Mouse (Mus musculus): Measurements from ENCODE around the gene A930009A15Rik. TPM values are rescaled to one million over a fixed set of nuclear protein-coding genes. Genes with fewer than 3 reads are reported as not detected.
A peak's percentile ranks its signal among the peaks of the same experiment; 100 is the strongest.

A930009A15Rik gene
- polyA plus RNA-seq, 1 experiment, result not detected

DNA sequence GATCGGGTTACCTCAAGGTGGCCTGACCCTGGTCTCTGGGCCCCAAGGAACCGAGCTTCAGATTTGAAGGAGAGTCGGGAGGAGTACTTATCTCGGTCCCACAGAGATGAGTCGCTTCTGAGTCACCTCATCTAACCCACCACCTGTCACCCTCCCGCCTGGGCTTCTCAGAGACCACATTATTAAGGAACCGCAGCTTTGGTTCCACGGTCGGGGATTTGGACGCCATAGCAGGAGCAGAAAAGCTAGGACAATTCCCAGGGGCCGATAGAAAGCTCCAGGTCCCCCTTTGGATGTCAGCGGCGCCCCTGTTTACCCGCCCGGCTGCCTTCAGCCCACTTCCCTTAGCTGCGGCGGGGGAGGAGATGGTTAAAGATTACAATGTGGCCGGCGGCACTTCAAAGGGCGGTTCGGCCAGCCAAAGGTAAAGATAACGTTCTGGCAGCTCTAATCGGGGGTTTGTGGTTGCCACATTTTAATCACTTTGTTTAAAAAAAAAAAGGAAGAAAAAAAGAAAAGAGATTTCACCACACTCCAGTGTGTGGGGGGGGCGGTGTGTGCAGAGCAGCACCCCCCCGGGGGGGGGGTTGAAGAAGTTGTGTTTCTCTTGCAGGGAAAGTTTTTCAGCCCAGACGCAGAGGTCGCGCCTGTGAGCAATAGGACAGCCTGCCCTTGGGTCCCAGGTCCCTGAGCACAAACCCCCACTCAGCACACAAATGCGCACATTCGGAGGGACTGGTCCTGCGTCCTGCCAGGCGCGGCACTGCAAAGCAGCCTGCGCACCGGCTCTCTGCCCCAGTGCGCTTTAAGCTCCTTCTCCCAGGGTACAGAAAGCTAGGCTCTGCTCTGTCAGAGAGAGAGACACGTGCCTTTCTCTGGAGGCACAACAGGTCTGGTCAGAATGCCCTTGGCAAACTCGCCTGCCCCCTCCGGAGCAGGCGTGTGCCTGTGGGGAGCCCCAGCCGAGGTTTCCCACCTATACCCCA, 16.8 kb downstream of the A930009A15Rik start:
- WGBS, result under 1% methylated on average over 41 of the region's 41 CpGs
- H3K27ac ChIP-seq (ENCODE audit: insufficient read depth, low read depth, low read length), result peak overlapping the region; percentile 78
- no peaks in the 10 kb centered on the region for H3K4me1 ChIP-seq (ENCODE audit: control insufficient read depth, insufficient read depth, low read length)
- H3K4me3 ChIP-seq (ENCODE audit: insufficient read depth, low read depth, low read length), result peak overlapping the region; percentile 82
- TF ChIP-seq CTCF (IDR thresholded peaks at IDR 0.05; ENCODE audit: insufficient read depth, low read depth, low read length) (no peak), POLR2A (IDR thresholded peaks at IDR 0.05; ENCODE audit: insufficient read depth, low read depth, low read length) (no peak)

DNA sequence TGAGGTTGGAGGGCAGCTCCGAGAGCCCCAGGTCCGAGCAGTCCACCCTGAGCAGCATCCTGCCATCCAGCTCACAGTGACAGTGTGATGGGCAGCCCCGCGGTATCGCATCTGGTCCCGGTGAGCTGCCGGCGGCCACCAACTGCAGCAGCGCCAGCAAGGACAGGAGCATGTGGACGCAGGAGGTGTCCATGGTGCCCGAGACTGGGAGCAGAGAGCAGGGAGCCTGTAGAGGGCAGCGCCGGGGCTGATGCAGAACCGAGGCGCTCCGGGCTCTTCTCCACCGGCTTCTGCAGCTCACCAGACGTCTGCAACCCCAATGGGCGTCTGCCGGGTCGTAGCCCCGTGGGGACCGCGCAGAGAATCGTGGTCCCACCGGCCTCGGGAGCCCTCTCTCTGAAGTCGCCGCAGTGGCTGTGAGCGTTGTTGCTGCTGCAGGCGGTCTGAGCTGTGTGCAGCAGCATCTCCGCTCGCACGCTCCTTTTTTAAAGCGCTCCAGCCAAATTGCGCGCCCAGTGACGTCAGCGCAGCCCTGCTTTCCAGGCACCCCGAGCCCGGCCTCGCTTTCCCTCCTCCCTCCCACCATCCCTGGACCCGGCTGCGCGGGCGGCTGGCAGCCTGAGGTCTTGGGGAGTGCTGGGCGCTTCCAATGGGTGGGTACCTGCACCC, 17.6 kb downstream of the A930009A15Rik start, which contains the start of gene Lgr5:
Gene Lgr5, minus strand, starts transcription at position 480 of the 669 bp plus-strand sequence.
- TF ChIP-seq CTCF (IDR thresholded peaks at IDR 0.05; ENCODE audit: insufficient read depth, low read depth, low read length) (no peak), POLR2A (IDR thresholded peaks at IDR 0.05; ENCODE audit: insufficient read depth, low read depth, low read length) (peak; percentile 82)
- Histone ChIP-seq H3K4me1 (ENCODE audit: control insufficient read depth, insufficient read depth, low read length) (no peaks in the 10 kb centered on the region), H3K27ac (ENCODE audit: insufficient read depth, low read depth, low read length) (peak within 1 kb of the TSS; percentile 78), H3K4me3 (ENCODE audit: insufficient read depth, low read depth, low read length) (peak within 1 kb of the TSS; percentile 82)
- under 1% methylated on average over 47 of the region's 47 CpGs for WGBS

DNA sequence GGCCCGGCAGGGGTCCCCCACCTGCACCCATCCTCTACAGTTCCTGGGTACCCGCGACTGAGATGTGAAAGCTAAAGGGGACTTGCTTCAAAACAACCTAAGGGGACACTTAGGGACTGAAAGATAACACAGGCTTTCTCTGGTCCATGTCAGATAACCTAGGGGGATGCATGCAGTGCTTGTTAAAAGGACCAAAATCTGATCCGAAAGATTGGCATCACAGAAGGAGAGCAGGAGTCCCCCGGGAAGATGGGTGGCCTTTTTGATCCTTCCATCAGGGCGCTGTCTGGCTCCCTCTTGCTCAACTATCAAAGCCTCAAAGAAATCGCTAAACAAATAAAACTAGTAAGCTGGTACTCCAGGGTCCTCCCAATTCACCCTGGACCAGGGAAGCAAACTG, 18.2 kb downstream of the A930009A15Rik start:
- Histone ChIP-seq H3K4me3 (ENCODE audit: insufficient read depth, low read depth, low read length) (peak overlapping the region; percentile 82), H3K27ac (ENCODE audit: insufficient read depth, low read depth, low read length) (no peak overlapping the region), H3K4me1 (ENCODE audit: control insufficient read depth, insufficient read depth, low read length) (no peaks in the 10 kb centered on the region)
- no peak for TF ChIP-seq POLR2A (IDR thresholded peaks at IDR 0.05; ENCODE audit: insufficient read depth, low read depth, low read length)
- no peak for TF ChIP-seq CTCF (IDR thresholded peaks at IDR 0.05; ENCODE audit: insufficient read depth, low read depth, low read length)
- 2% methylated on average over 7 of the region's 7 CpGs for WGBS

DNA sequence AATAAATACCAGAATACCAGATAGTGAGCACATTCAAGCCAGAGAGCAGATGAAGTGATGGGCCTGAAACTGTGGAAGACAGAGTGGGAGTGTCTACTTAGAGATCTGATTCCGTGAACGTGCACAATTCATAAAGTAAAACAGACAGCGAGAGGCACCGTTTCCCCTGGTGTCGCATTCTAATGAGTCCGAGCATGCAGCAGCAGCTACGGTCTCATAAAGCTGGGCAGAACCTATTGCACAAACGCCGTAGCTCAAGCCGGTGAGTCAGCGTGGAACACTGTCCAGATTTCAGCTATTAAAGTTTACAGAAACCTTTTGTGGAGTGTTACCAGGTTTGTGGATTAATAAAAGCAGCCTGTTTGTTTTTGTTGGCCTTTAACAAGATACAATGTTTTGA, 23.4 kb downstream of the A930009A15Rik start:
- Histone ChIP-seq H3K27ac (ENCODE audit: insufficient read depth, low read depth, low read length) (no peak overlapping the region), H3K4me1 (ENCODE audit: control insufficient read depth, insufficient read depth, low read length) (no peaks in the 10 kb centered on the region), H3K4me3 (ENCODE audit: insufficient read depth, low read depth, low read length) (no peak overlapping the region)
- WGBS, result 54% methylated on average over 11 of the region's 11 CpGs
- TF ChIP-seq CTCF (IDR thresholded peaks at IDR 0.05; ENCODE audit: insufficient read depth, low read depth, low read length) (no peak), POLR2A (IDR thresholded peaks at IDR 0.05; ENCODE audit: insufficient read depth, low read depth, low read length) (no peak)

DNA sequence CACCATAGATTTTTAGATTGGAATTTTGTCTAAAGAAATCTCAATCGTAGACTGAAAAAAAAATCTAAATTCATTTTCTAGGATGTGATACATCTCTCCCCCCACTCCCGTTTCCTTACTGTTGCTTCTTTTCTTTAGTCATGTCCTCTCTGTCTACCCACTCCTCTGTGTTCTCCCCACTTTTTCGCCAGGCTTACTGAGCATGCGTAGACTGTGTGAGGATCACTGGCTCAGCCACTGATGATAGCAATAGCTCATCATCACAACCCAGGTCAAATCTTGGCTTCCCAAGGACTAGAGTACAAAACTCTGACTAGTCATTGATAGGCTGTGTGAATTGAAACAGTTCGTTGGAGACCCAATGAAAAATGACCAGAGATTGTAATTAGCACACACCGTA, 23.9 kb downstream of the A930009A15Rik start:
- 88% methylated on average over 6 of the region's 6 CpGs for WGBS
- TF ChIP-seq POLR2A (IDR thresholded peaks at IDR 0.05; ENCODE audit: insufficient read depth, low read depth, low read length), result no peak
- no peak for TF ChIP-seq CTCF (IDR thresholded peaks at IDR 0.05; ENCODE audit: insufficient read depth, low read depth, low read length)
- Histone ChIP-seq H3K4me1 (ENCODE audit: control insufficient read depth, insufficient read depth, low read length) (no peaks in the 10 kb centered on the region), H3K4me3 (ENCODE audit: insufficient read depth, low read depth, low read length) (no peak overlapping the region), H3K27ac (ENCODE audit: insufficient read depth, low read depth, low read length) (no peak overlapping the region)

GRCm38 (mm10) chr10:115595748-115596147, 26.0 kb downstream of the A930009A15Rik start:
- no peaks in the 10 kb centered on the region for H3K4me1 ChIP-seq (ENCODE audit: control insufficient read depth, insufficient read depth, low read length)
- WGBS, result 95% methylated on average over 1 of the region's 1 CpGs
- no peak for TF ChIP-seq CTCF (IDR thresholded peaks at IDR 0.05; ENCODE audit: insufficient read depth, low read depth, low read length)
- TF ChIP-seq POLR2A (IDR thresholded peaks at IDR 0.05; ENCODE audit: insufficient read depth, low read depth, low read length), result no peak
- no peak overlapping the region for H3K4me3 ChIP-seq (ENCODE audit: insufficient read depth, low read depth, low read length)
- no peak overlapping the region for H3K27ac ChIP-seq (ENCODE audit: insufficient read depth, low read depth, low read length)

GRCm38 (mm10) chr10:115617456-115618287, 47.9 kb downstream of the A930009A15Rik start:
- TF ChIP-seq POLR2A (IDR thresholded peaks at IDR 0.05; ENCODE audit: insufficient read depth, low read depth, low read length) (no peak), CTCF (IDR thresholded peaks at IDR 0.05; ENCODE audit: insufficient read depth, low read depth, low read length) (no peak)
- WGBS, result 10% methylated on average over 15 of the region's 15 CpGs
- Histone ChIP-seq H3K4me3 (ENCODE audit: insufficient read depth, low read depth, low read length) (no peak overlapping the region), H3K27ac (ENCODE audit: insufficient read depth, low read depth, low read length) (no peak overlapping the region), H3K4me1 (ENCODE audit: control insufficient read depth, insufficient read depth, low read length) (no peaks in the 10 kb centered on the region)

DNA sequence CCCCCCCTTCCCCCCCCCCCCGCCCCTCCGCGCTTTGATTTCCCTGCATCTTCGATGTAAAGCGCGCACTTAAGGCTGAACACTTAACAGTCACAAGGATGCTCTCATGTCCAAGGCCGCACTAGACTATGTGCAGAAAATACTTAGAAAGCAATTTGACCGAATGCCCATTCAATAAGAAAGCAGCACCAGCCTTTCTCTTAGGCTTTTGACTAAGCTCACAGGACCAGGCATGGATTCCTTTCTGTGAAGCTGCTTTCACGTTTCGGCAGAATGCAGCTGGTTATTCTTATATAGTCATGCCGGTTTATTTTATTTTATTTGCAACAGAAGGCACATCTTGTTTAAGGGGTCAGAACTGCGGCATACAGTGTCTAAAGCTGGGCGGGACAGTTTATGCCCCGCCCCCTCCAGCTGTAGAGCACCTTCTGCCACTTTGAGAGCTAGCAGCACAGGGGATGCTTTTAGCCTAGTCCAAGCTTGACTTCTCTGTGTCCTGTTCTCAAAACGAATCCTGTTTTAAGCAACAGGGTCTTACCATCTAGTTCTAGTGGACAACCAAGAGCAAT, 48.6 kb downstream of the A930009A15Rik start:
- 19% methylated on average over 15 of the region's 15 CpGs for WGBS
- no peak overlapping the region for H3K4me3 ChIP-seq (ENCODE audit: insufficient read depth, low read depth, low read length)
- H3K4me1 ChIP-seq (ENCODE audit: control insufficient read depth, insufficient read depth, low read length), result no peaks in the 10 kb centered on the region
- TF ChIP-seq POLR2A (IDR thresholded peaks at IDR 0.05; ENCODE audit: insufficient read depth, low read depth, low read length) (no peak), CTCF (IDR thresholded peaks at IDR 0.05; ENCODE audit: insufficient read depth, low read depth, low read length) (no peak)
- H3K27ac ChIP-seq (ENCODE audit: insufficient read depth, low read depth, low read length), result no peak overlapping the region

Data from olfactory bulb, adult 2 months (tissue).